Mouse (Mus musculus): ENCODE measurements around the gene Nrxn1. TPM values are rescaled to one million over a fixed set of nuclear protein-coding genes. Genes with fewer than 3 reads are reported as not detected.

The Nrxn1 gene
- total and polyA plus RNA-seq, 3 experiments = 0.22 TPM; not detected in 2

GRCm38 (mm10) chr17:91074780-91075179 is 18.1 kb downstream of the Nrxn1 start:
- Histone ChIP-seq H3K4me3 (ENCODE audit: low read depth, low read length) (no peak overlapping the region), H3K36me3 (replicated peaks) (no peaks in the 10 kb centered on the region), H3K27me3 (ENCODE audit: insufficient read depth, low read length) (no peaks in the 10 kb centered on the region), H3K4me1 (ENCODE audit: insufficient read depth, low read depth, low read length) (no peaks in the 10 kb centered on the region), H3K9me3 (replicated peaks) (no peaks in the 10 kb centered on the region)
- no peak for ATAC-seq (ENCODE audit: extremely low read depth, insufficient number of reproducible peaks, low FRiP score, poor library complexity, severe bottlenecking)
- TF ChIP-seq TAL1 (conservative IDR thresholded peaks at IDR 0.05; ENCODE audit: low read depth, low read length) (no peak), CTCF (IDR thresholded peaks at IDR 0.05; ENCODE audit: low read depth, low read length) (no peak), GATA2 (IDR thresholded peaks at IDR 0.05; ENCODE audit: borderline replicate concordance, low read depth, low read length) (no peak), GATA1 (IDR thresholded peaks at IDR 0.05; ENCODE audit: borderline replicate concordance, low read length) (no peak), POLR2AphosphoS5 (IDR thresholded peaks at IDR 0.05; ENCODE audit: insufficient replicate concordance, low read depth, low read length) (no peak)
- no peak for DNase-seq (ENCODE audit: low spot score)

- DNase-seq (ENCODE audit: low spot score) = no peak
- TF ChIP-seq TAL1 (conservative IDR thresholded peaks at IDR 0.05; ENCODE audit: low read depth, low read length) (no peak), CTCF (IDR thresholded peaks at IDR 0.05; ENCODE audit: low read depth, low read length) (no peak), GATA1 (IDR thresholded peaks at IDR 0.05; ENCODE audit: borderline replicate concordance, low read length) (no peak), POLR2AphosphoS5 (IDR thresholded peaks at IDR 0.05; ENCODE audit: insufficient replicate concordance, low read depth, low read length) (no peak), GATA2 (IDR thresholded peaks at IDR 0.05; ENCODE audit: borderline replicate concordance, low read depth, low read length) (no peak)
- no peak overlapping the region for H3K4me3 ChIP-seq (ENCODE audit: low read depth, low read length)
- H3K27me3 ChIP-seq (ENCODE audit: insufficient read depth, low read length) = no peaks in the 10 kb centered on the region
- no peak for ATAC-seq (ENCODE audit: extremely low read depth, insufficient number of reproducible peaks, low FRiP score, poor library complexity, severe bottlenecking)
- H3K36me3 ChIP-seq (replicated peaks) = no peaks in the 10 kb centered on the region
- no peaks in the 10 kb centered on the region for H3K9me3 ChIP-seq (replicated peaks)
- H3K4me1 ChIP-seq (ENCODE audit: insufficient read depth, low read depth, low read length) = no peaks in the 10 kb centered on the region
Observed at GRCm38 (mm10) chr17:91033466-91033865, 59.4 kb downstream of the Nrxn1 start.

GRCm38 (mm10) chr17:91025061-91025623 is 67.7 kb downstream of the Nrxn1 start:
- TF ChIP-seq TAL1 (conservative IDR thresholded peaks at IDR 0.05; ENCODE audit: low read depth, low read length) (no peak), CTCF (IDR thresholded peaks at IDR 0.05; ENCODE audit: low read depth, low read length) (no peak), GATA2 (IDR thresholded peaks at IDR 0.05; ENCODE audit: borderline replicate concordance, low read depth, low read length) (no peak), GATA1 (IDR thresholded peaks at IDR 0.05; ENCODE audit: borderline replicate concordance, low read length) (no peak), POLR2AphosphoS5 (IDR thresholded peaks at IDR 0.05; ENCODE audit: insufficient replicate concordance, low read depth, low read length) (no peak)
- DNase-seq (ENCODE audit: low spot score) = no peak

GRCm38 (mm10) chr17:91007385-91008089 is 85.3 kb downstream of the Nrxn1 start:
- no peaks in the 10 kb centered on the region for H3K4me1 ChIP-seq (ENCODE audit: insufficient read depth, low read depth, low read length)
- no peak for DNase-seq (ENCODE audit: low spot score)
- ATAC-seq (ENCODE audit: extremely low read depth, insufficient number of reproducible peaks, low FRiP score, poor library complexity, severe bottlenecking) = no peak
- H3K36me3 ChIP-seq (replicated peaks) = no peaks in the 10 kb centered on the region
- TF ChIP-seq GATA2 (IDR thresholded peaks at IDR 0.05; ENCODE audit: borderline replicate concordance, low read depth, low read length) = no peak
- TF ChIP-seq CTCF (IDR thresholded peaks at IDR 0.05; ENCODE audit: low read depth, low read length) = no peak
- TF ChIP-seq TAL1 (conservative IDR thresholded peaks at IDR 0.05; ENCODE audit: low read depth, low read length) = no peak
- TF ChIP-seq POLR2AphosphoS5 (IDR thresholded peaks at IDR 0.05; ENCODE audit: insufficient replicate concordance, low read depth, low read length) = no peak
- TF ChIP-seq GATA1 (IDR thresholded peaks at IDR 0.05; ENCODE audit: borderline replicate concordance, low read length) = no peak
- no peaks in the 10 kb centered on the region for H3K9me3 ChIP-seq (replicated peaks)
- no peak overlapping the region for H3K4me3 ChIP-seq (ENCODE audit: low read depth, low read length)
- H3K27me3 ChIP-seq (ENCODE audit: insufficient read depth, low read length) = no peaks in the 10 kb centered on the region

More at GRCm38 (mm10) chr17:91025061-91025623, 67.7 kb downstream of the Nrxn1 start:
- Histone ChIP-seq H3K4me3 (ENCODE audit: low read depth, low read length) (no peak overlapping the region), H3K9me3 (replicated peaks) (no peaks in the 10 kb centered on the region), H3K27me3 (ENCODE audit: insufficient read depth, low read length) (no peaks in the 10 kb centered on the region), H3K4me1 (ENCODE audit: insufficient read depth, low read depth, low read length) (no peaks in the 10 kb centered on the region), H3K36me3 (replicated peaks) (no peaks in the 10 kb centered on the region)
- ATAC-seq (ENCODE audit: extremely low read depth, insufficient number of reproducible peaks, low FRiP score, poor library complexity, severe bottlenecking) = no peak

- no peak for TF ChIP-seq GATA1 (IDR thresholded peaks at IDR 0.05; ENCODE audit: borderline replicate concordance, low read length)
- TF ChIP-seq TAL1 (conservative IDR thresholded peaks at IDR 0.05; ENCODE audit: low read depth, low read length) = no peak
- TF ChIP-seq CTCF (IDR thresholded peaks at IDR 0.05; ENCODE audit: low read depth, low read length) = no peak
- TF ChIP-seq GATA2 (IDR thresholded peaks at IDR 0.05; ENCODE audit: borderline replicate concordance, low read depth, low read length) = no peak
- no peak for TF ChIP-seq POLR2AphosphoS5 (IDR thresholded peaks at IDR 0.05; ENCODE audit: insufficient replicate concordance, low read depth, low read length)
- H3K4me1 ChIP-seq (ENCODE audit: insufficient read depth, low read depth, low read length) = no peaks in the 10 kb centered on the region
- no peak overlapping the region for H3K4me3 ChIP-seq (ENCODE audit: low read depth, low read length)
- ATAC-seq (ENCODE audit: extremely low read depth, insufficient number of reproducible peaks, low FRiP score, poor library complexity, severe bottlenecking) (no peak), DNase-seq (ENCODE audit: low spot score) (no peak)
- no peaks in the 10 kb centered on the region for H3K9me3 ChIP-seq (replicated peaks)
- no peaks in the 10 kb centered on the region for H3K27me3 ChIP-seq (ENCODE audit: insufficient read depth, low read length)
- no peaks in the 10 kb centered on the region for H3K36me3 ChIP-seq (replicated peaks)
Observed at GRCm38 (mm10) chr17:91000389-91000788, 92.5 kb downstream of the Nrxn1 start.

- H3K4me1 ChIP-seq (ENCODE audit: insufficient read depth, low read depth, low read length) = no peaks in the 10 kb centered on the region
- no peak overlapping the region for H3K4me3 ChIP-seq (ENCODE audit: low read depth, low read length)
- no peaks in the 10 kb centered on the region for H3K36me3 ChIP-seq (replicated peaks)
- TF ChIP-seq GATA2 (IDR thresholded peaks at IDR 0.05; ENCODE audit: borderline replicate concordance, low read depth, low read length) (no peak), POLR2AphosphoS5 (IDR thresholded peaks at IDR 0.05; ENCODE audit: insufficient replicate concordance, low read depth, low read length) (no peak), CTCF (IDR thresholded peaks at IDR 0.05; ENCODE audit: low read depth, low read length) (no peak), TAL1 (conservative IDR thresholded peaks at IDR 0.05; ENCODE audit: low read depth, low read length) (no peak), GATA1 (IDR thresholded peaks at IDR 0.05; ENCODE audit: borderline replicate concordance, low read length) (no peak)
- ATAC-seq (ENCODE audit: extremely low read depth, insufficient number of reproducible peaks, low FRiP score, poor library complexity, severe bottlenecking) (no peak), DNase-seq (ENCODE audit: low spot score) (no peak)
- H3K9me3 ChIP-seq (replicated peaks) = no peaks in the 10 kb centered on the region
- no peaks in the 10 kb centered on the region for H3K27me3 ChIP-seq (ENCODE audit: insufficient read depth, low read length)
Observed at GRCm38 (mm10) chr17:90999667-91000154, 93.2 kb downstream of the Nrxn1 start.

Data from G1E (cell line).